Mouse (Mus musculus) G1E (cell line): ENCODE data around the gene Clba1.

Source experiments
- CTCF ChIP-seq: IDR thresholded peaks from 2 replicates; pipeline ENCODE4 v1.5.1; 2012; ENCODE audit warnings: low read depth, low read length, inconsistent platforms, mixed read lengths
- GATA1 ChIP-seq: IDR thresholded peaks from 2 replicates; pipeline ENCODE4 v1.6.1; 2012; ENCODE audit warnings: borderline replicate concordance, low read length, inconsistent platforms, mixed read lengths
- POLR2AphosphoS5 ChIP-seq: IDR thresholded peaks from 2 replicates; pipeline ENCODE4 v1.6.1; 2012; ENCODE audit warnings: low read depth, low read length, inconsistent platforms; ENCODE audit not compliant: insufficient replicate concordance
- TAL1 ChIP-seq: conservative IDR thresholded peaks from 2 replicates; pipeline ENCODE4 v1.6.1; 2012; ENCODE audit warnings: low read depth, low read length, inconsistent platforms, mixed read lengths

- no peak for TF ChIP-seq CTCF
- no peak for TF ChIP-seq POLR2AphosphoS5
- TF ChIP-seq TAL1 = no peak
- TF ChIP-seq GATA1 = no peak
Measured at GRCm38 (mm10) chr12:112809641-112810040, 904 bp downstream of the Clba1 start.
